Mouse (Mus musculus): ENCODE results near the gene Arl4a. TPM values are rescaled to one million over a fixed set of nuclear protein-coding genes. Genes with fewer than 3 reads are reported as not detected.

Gene Arl4a
- total and polyA plus RNA-seq, 3 experiments, result 24.3 to 25.4 (median 24.6) TPM

DNA sequence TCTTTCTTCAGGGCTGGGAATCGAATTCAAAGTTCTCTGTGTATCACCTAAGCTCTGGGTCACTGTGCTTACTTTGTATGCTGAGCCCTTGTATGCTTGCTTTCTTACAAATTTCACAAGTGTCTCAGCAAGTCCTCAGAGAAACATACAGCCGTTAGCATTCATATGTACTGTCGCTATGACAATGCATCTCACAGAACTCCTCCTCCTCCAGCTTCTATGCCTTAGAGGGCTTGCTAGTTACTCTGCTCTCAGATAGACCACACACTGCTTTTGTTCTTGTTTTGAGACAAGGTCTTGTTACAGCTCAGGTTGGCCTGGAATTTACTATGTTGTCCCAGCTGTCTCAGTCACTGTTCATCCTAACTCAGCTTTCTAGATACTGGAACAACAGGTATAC, 15.5 kb downstream of the Arl4a start:
- DNase-seq (ENCODE audit: extremely low read depth), result no peak
- dilution Hi-C loops (cut with MboI; ENCODE audit: extremely low pct_ligation_motif_present, extremely low pct_unique_long_range_greater_than_20kb, low sequenced_read_pairs), result no loop called here
- Histone ChIP-seq H3K9ac (ENCODE audit: insufficient read depth, low read depth) (no peak overlapping the region), H3K4me3 (replicated peaks in 1 of 3; ENCODE audit: low read depth in 2 of 3, low read length in 2 of 3, poor library complexity in 1 of 3) (no peak overlapping the region), H3K9me3 (replicated peaks; ENCODE audit: low read length) (no peaks in the 10 kb centered on the region), H3K27me3 (replicated peaks) (no peaks in the 10 kb centered on the region), H3K4me2 (ENCODE audit: insufficient read depth, low read depth, poor library complexity, severe bottlenecking) (no peak overlapping the region), H3K4me1 (ENCODE audit: control insufficient read depth in 1 of 2, insufficient read depth in 2 of 2) (peaks cover 3 to 7% of the 10 kb centered on the region in 2 experiments), H3K79me2 (replicated peaks; ENCODE audit: control insufficient read depth, extremely low read depth, insufficient read depth, poor library complexity, severe bottlenecking) (no peaks in the 10 kb centered on the region), H3K36me3 (replicated peaks in 1 of 2; ENCODE audit: control insufficient read depth in 1 of 2, insufficient read depth in 1 of 2, low read length in 1 of 2) (no peaks in the 10 kb centered on the region), H3K27ac (ENCODE audit: insufficient read depth, low read depth) (no peak overlapping the region)
- in situ Hi-C loops (cut with MboI; ENCODE audit: low pct_ligation_motif_present, low pct_unique_long_range_greater_than_20kb, low sequenced_read_pairs), result no loop called here
- TF ChIP-seq NRF1 (IDR thresholded peaks at IDR 0.05; ENCODE audit: low read depth, low read length) (no peak), KAT2A (IDR thresholded peaks at IDR 0.05; ENCODE audit: insufficient replicate concordance, low read length) (no peak), JUND (conservative IDR thresholded peaks at IDR 0.05; ENCODE audit: low read depth, low read length) (no peak), MXI1 (IDR thresholded peaks at IDR 0.05; ENCODE audit: low read depth, low read length) (no peak), CHD2 (IDR thresholded peaks at IDR 0.05; ENCODE audit: low read length) (no peak), MAZ (IDR thresholded peaks at IDR 0.05; ENCODE audit: low read depth, low read length) (no peak), RAD21 (IDR thresholded peaks at IDR 0.05; ENCODE audit: low read depth, low read length) (no peak), E2F4 (IDR thresholded peaks at IDR 0.05; ENCODE audit: insufficient replicate concordance, low read depth, low read length) (no peak), POLR2A (IDR thresholded peaks at IDR 0.05; ENCODE audit: low read depth, low read length) (no peak), IRF4 (IDR thresholded peaks at IDR 0.05; ENCODE audit: low read depth, low read length) (no peak), NELFE (IDR thresholded peaks at IDR 0.05; ENCODE audit: low read depth, low read length) (no peak)

GRCm38 (mm10) chr12:40017955-40018505, 19.8 kb downstream of the Arl4a start:
- dilution Hi-C loops (cut with MboI; ENCODE audit: extremely low pct_ligation_motif_present, extremely low pct_unique_long_range_greater_than_20kb, low sequenced_read_pairs), result no loop called here

More at GRCm38 (mm10) chr12:40017955-40018505, 19.8 kb downstream of the Arl4a start:
- in situ Hi-C loops (cut with MboI; ENCODE audit: low pct_ligation_motif_present, low pct_unique_long_range_greater_than_20kb, low sequenced_read_pairs), result loop anchor here (10.0 kb wide), 1 partner anchor 163 kb away; no protein-coding TSS in a partner anchor
- Histone ChIP-seq H3K79me2 (replicated peaks; ENCODE audit: control insufficient read depth, extremely low read depth, insufficient read depth, poor library complexity, severe bottlenecking) (no peaks in the 10 kb centered on the region), H3K27me3 (replicated peaks) (no peaks in the 10 kb centered on the region), H3K9ac (ENCODE audit: insufficient read depth, low read depth) (no peak overlapping the region), H3K4me3 (replicated peaks in 1 of 3; ENCODE audit: low read depth in 2 of 3, low read length in 2 of 3, poor library complexity in 1 of 3) (no peak overlapping the region), H3K4me1 (ENCODE audit: control insufficient read depth in 1 of 2, insufficient read depth in 2 of 2) (peaks cover 3 to 20% of the 10 kb centered on the region in 2 experiments), H3K9me3 (replicated peaks; ENCODE audit: low read length) (no peaks in the 10 kb centered on the region), H3K4me2 (ENCODE audit: insufficient read depth, low read depth, poor library complexity, severe bottlenecking) (no peak overlapping the region), H3K36me3 (replicated peaks in 1 of 2; ENCODE audit: control insufficient read depth in 1 of 2, insufficient read depth in 1 of 2, low read length in 1 of 2) (no peaks in the 10 kb centered on the region), H3K27ac (ENCODE audit: insufficient read depth, low read depth) (no peak overlapping the region)
- TF ChIP-seq IRF4 (IDR thresholded peaks at IDR 0.05; ENCODE audit: low read depth, low read length) (peak; percentile 58), POLR2AphosphoS2 (IDR thresholded peaks at IDR 0.05; ENCODE audit: low read depth, low read length) (no peak)
- no peak for DNase-seq (ENCODE audit: extremely low read depth)

Data from CH12.LX (cell line).